9 mouse cellular contexts compared by ENCODE assay signal in the genomic region with DNA sequence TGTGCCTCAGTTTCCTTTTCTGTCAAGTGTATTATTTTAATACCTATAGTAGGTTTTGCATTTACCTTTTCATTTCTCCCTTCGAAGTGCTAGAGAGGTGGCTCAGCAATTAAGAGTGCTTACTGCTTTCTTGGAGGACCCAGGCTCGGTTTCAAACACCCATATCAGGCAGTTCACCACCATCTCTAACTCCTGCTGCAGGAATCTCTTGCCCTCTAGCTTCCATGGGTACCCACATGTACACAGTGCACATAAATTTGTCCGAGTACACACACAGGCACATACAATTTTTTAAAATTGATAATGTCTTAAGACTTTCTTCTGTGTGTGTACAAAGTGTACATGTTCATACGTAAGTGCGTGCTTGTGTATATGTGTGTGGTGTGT.
DNase-seq lines count a peak whose midpoint lies in the region; ATAC-seq and TF ChIP-seq lines count a peak whose summit lies in the region.
"Had no signal": no experiment of that assay in that cellular context is flagged by ENCODE, and none has a peak within 500 bp of the region (broad histone marks: within the 10 kb centered on the region; RNA-seq: fewer than 3 reads in every experiment).

No protein-coding gene starts in this region.

- H3K4me1 ChIP-seq in heart, postnatal 0 days (ENCODE audit: control insufficient read depth, insufficient read depth), result peaks cover 19% of the 10 kb centered on the region
- H3K4me1 ChIP-seq in midbrain, embryonic 11.5 days (ENCODE audit: control insufficient read depth, insufficient read depth, low read length), result peaks cover 10% of the 10 kb centered on the region; the same call in 1 of the 2 replicates
- peaks cover 31% of the 10 kb centered on the region for H3K4me1 ChIP-seq in midbrain, embryonic 16.5 days (ENCODE audit: control insufficient read depth, insufficient read depth, low read length)
- peaks cover 34% of the 10 kb centered on the region for H3K4me1 ChIP-seq in limb, embryonic 13.5 days
- H3K4me1 ChIP-seq in stomach, embryonic 16.5 days (ENCODE audit: control insufficient read depth, insufficient read depth, low read length), result peaks cover 23% of the 10 kb centered on the region; the same call in 1 of the 2 replicates

- H3K27ac ChIP-seq in heart, postnatal 0 days (ENCODE audit: low read depth), result no peak overlapping the region
- H3K27ac ChIP-seq in midbrain, embryonic 11.5 days (ENCODE audit: low read depth, low read length), result no peak overlapping the region
- H3K27ac ChIP-seq in midbrain, embryonic 16.5 days (ENCODE audit: low read length), result no peak overlapping the region; the same call in 1 of the 2 replicates
- no peak overlapping the region for H3K27ac ChIP-seq in limb, embryonic 13.5 days
- no peak overlapping the region for H3K27ac ChIP-seq in stomach, embryonic 16.5 days (ENCODE audit: low read length)
- H3K27ac ChIP-seq: macrophage had no signal

- H3K27me3 ChIP-seq in heart, postnatal 0 days (ENCODE audit: control insufficient read depth, insufficient read depth, low read length), result 0 out of 2 replicates have a peak, but pooled peaks cover 2% of the 10 kb centered on the region
- H3K27me3 ChIP-seq in midbrain, embryonic 11.5 days (ENCODE audit: control insufficient read depth, insufficient read depth, low read length), result no peaks in the 10 kb centered on the region
- no peaks in the 10 kb centered on the region for H3K27me3 ChIP-seq in midbrain, embryonic 16.5 days (ENCODE audit: control insufficient read depth, insufficient read depth, low read depth, low read length)
- peaks cover 21% of the 10 kb centered on the region for H3K27me3 ChIP-seq in limb, embryonic 13.5 days
- H3K27me3 ChIP-seq in stomach, embryonic 16.5 days (ENCODE audit: control insufficient read depth, insufficient read depth, low read length), result no peaks in the 10 kb centered on the region

- no peak for ATAC-seq in heart, postnatal 0 days (ENCODE audit: insufficient read depth, low read depth)
- no peak for ATAC-seq in midbrain, embryonic 11.5 days (ENCODE audit: low FRiP score)
- no peak for ATAC-seq in midbrain, embryonic 16.5 days
- ATAC-seq in limb, embryonic 13.5 days (ENCODE audit: low FRiP score, low read depth), result no peak
- ATAC-seq in stomach, embryonic 16.5 days (ENCODE audit: insufficient read depth, low FRiP score), result no peak

- H3K36me3 ChIP-seq in heart, postnatal 0 days (replicated peaks; ENCODE audit: control insufficient read depth, insufficient read depth, low read length), result no peaks in the 10 kb centered on the region
- no peaks in the 10 kb centered on the region for H3K36me3 ChIP-seq in midbrain, embryonic 11.5 days (ENCODE audit: control insufficient read depth, insufficient read depth, low read length)
- no peaks in the 10 kb centered on the region for H3K36me3 ChIP-seq in midbrain, embryonic 16.5 days (ENCODE audit: control insufficient read depth, insufficient read depth, low read length)
- no peaks in the 10 kb centered on the region for H3K36me3 ChIP-seq in limb, embryonic 13.5 days
- no peaks in the 10 kb centered on the region for H3K36me3 ChIP-seq in stomach, embryonic 16.5 days (ENCODE audit: control insufficient read depth, insufficient read depth, low read length)

- no peak overlapping the region for H3K4me3 ChIP-seq in heart, postnatal 0 days (ENCODE audit: low read depth, low read length)
- H3K4me3 ChIP-seq in midbrain, embryonic 11.5 days (ENCODE audit: low read depth, low read length), result no peak overlapping the region
- no peak overlapping the region for H3K4me3 ChIP-seq in midbrain, embryonic 16.5 days (ENCODE audit: low read depth, low read length)
- H3K4me3 ChIP-seq in limb, embryonic 13.5 days, result no peak overlapping the region
- no peak overlapping the region for H3K4me3 ChIP-seq in stomach, embryonic 16.5 days (replicated peaks; ENCODE audit: low read length)

- WGBS in heart, postnatal 0 days, result 90% methylated on average over 5 of the region's 5 CpGs
- 88% methylated on average over 5 of the region's 5 CpGs for WGBS in midbrain, embryonic 11.5 days
- 87% methylated on average over 5 of the region's 5 CpGs for WGBS in midbrain, embryonic 16.5 days
- 87% methylated on average over 5 of the region's 5 CpGs for WGBS in limb, embryonic 13.5 days
- 86% methylated on average over 5 of the region's 5 CpGs for WGBS in stomach, embryonic 16.5 days

- no peaks in the 10 kb centered on the region for H3K9me3 ChIP-seq in heart, postnatal 0 days (replicated peaks; ENCODE audit: control insufficient read depth, low read length)
- H3K9me3 ChIP-seq in midbrain, embryonic 11.5 days (ENCODE audit: control insufficient read depth, low read length), result no peaks in the 10 kb centered on the region
- H3K9me3 ChIP-seq in midbrain, embryonic 16.5 days (replicated peaks; ENCODE audit: control insufficient read depth, low read length, poor library complexity, severe bottlenecking), result no peaks in the 10 kb centered on the region
- H3K9me3 ChIP-seq in limb, embryonic 13.5 days, result no peaks in the 10 kb centered on the region
- no peaks in the 10 kb centered on the region for H3K9me3 ChIP-seq in stomach, embryonic 16.5 days (replicated peaks; ENCODE audit: control insufficient read depth, low read length)

- peak overlapping the region; percentile 59 for H3K4me2 ChIP-seq in heart, postnatal 0 days (ENCODE audit: low read depth, low read length)
- H3K4me2 ChIP-seq in midbrain, embryonic 11.5 days, result no peak overlapping the region
- H3K4me2 ChIP-seq in midbrain, embryonic 16.5 days (ENCODE audit: low read length), result no peak overlapping the region
- peak overlapping the region; percentile 67 for H3K4me2 ChIP-seq in limb, embryonic 13.5 days (replicated peaks)
- H3K4me2 ChIP-seq in stomach, embryonic 16.5 days (ENCODE audit: low read depth, low read length), result peak overlapping the region; percentile 61

- TF ChIP-seq EP300 in heart, postnatal 0 days (IDR thresholded peaks at IDR 0.05; ENCODE audit: low read depth), result no peak

- no peak for TF ChIP-seq CTCF in heart, postnatal 0 days (IDR thresholded peaks at IDR 0.05; ENCODE audit: low read depth)

- no peak for DNase-seq in heart, postnatal 0 days (ENCODE audit: low spot score)
- DNase-seq in heart, adult 11 months, result no peak
- DNase-seq in midbrain, embryonic 11.5 days (ENCODE audit: low spot score, missing footprints), result peak; percentile 87
- DNase-seq in urinary bladder, postnatal 14 days (ENCODE audit: low spot score), result no peak
- no peak for DNase-seq in spleen, adult 18-20 months

- H3K9ac ChIP-seq in heart, postnatal 0 days (replicated peaks; ENCODE audit: low read depth, low read length), result no peak overlapping the region
- H3K9ac ChIP-seq in midbrain, embryonic 11.5 days (ENCODE audit: low read length), result no peak overlapping the region
- no peak overlapping the region for H3K9ac ChIP-seq in midbrain, embryonic 16.5 days (ENCODE audit: low read depth, low read length)
- H3K9ac ChIP-seq in limb, embryonic 13.5 days, result no peak overlapping the region
- no peak overlapping the region for H3K9ac ChIP-seq in stomach, embryonic 16.5 days (ENCODE audit: low read length)

Comparison
In these comparisons a context has a peak if more than half of its experiments do, and no peak if none do; other contexts are left out.
1. H3K4me2 ChIP-seq: peak in heart, postnatal 0 days (single experiment), limb, embryonic 13.5 days (single experiment) and stomach, embryonic 16.5 days (single experiment); none in midbrain, embryonic 11.5 days (single experiment) and midbrain, embryonic 16.5 days (single experiment).